Mouse (Mus musculus) myocyte (in vitro differentiated cells): Measurements from ENCODE around the gene Tmed5. TPM values are rescaled to one million over a fixed set of nuclear protein-coding genes. Genes with fewer than 3 reads are reported as not detected.

Source experiments
- H3K27me3 ChIP-seq: one replicate; pipeline ENCODE4 v1.6.1; 2011; ENCODE audit not compliant: control insufficient read depth, insufficient read depth, insufficient read length
- H3K36me3 ChIP-seq: one replicate; pipeline ENCODE4 v1.6.1; 2011; ENCODE audit not compliant: control insufficient read depth, insufficient read depth
- H3K4me2 ChIP-seq: one replicate; pipeline ENCODE4 v1.6.1; 2011; ENCODE audit warnings: low read depth, control low read depth
- H3K4me3 ChIP-seq: one replicate; pipeline ENCODE4 v1.5.1; 2011; ENCODE audit warnings: mild to moderate bottlenecking, control low read depth, moderate library complexity
- H3K79me2 ChIP-seq: one replicate; pipeline ENCODE4 v1.6.1; 2011; ENCODE audit not compliant: control insufficient read depth, insufficient read depth
- H3ac ChIP-seq: one replicate; pipeline ENCODE4 v1.6.1; 2011; ENCODE audit not compliant: control insufficient read depth, insufficient read length
- CEBPB ChIP-seq: IDR thresholded peaks from 2 replicates; pipeline ENCODE4 v1.6.1; 2011; ENCODE audit warnings: mild to moderate bottlenecking, moderate library complexity; ENCODE audit not compliant: poor library complexity, insufficient read depth, severe bottlenecking
- E2F4 ChIP-seq: IDR thresholded peaks from one replicate; pipeline ENCODE4 v1.6.1; 2011; ENCODE audit warnings: mild to moderate bottlenecking, control low read depth, moderate library complexity; ENCODE audit not compliant: insufficient read depth
- MAX ChIP-seq: IDR thresholded peaks from one replicate; pipeline ENCODE4 v1.6.1; 2011; ENCODE audit warnings: low read depth, mild to moderate bottlenecking, control low read depth
- MYOD1 ChIP-seq, 3 experiments: IDR thresholded peaks; one replicate each; pipeline ENCODE4 v1.6.1; 2011; ENCODE audit warnings: control low read depth in 2 of 3, low read depth in 2 of 3, mild to moderate bottlenecking in 2 of 3, moderate library complexity in 1 of 3; ENCODE audit not compliant: insufficient read length in 2 of 3, control insufficient read depth in 1 of 3
- MYOG ChIP-seq, 3 experiments: IDR thresholded peaks; one replicate each; pipeline ENCODE4 v1.6.1; 2011; ENCODE audit warnings: control low read depth in 2 of 3, low read depth in 2 of 3, mild to moderate bottlenecking in 2 of 3; ENCODE audit not compliant: insufficient read length in 2 of 3, control insufficient read depth in 1 of 3, insufficient read depth in 1 of 3
- POLR2A ChIP-seq: IDR thresholded peaks from one replicate; pipeline ENCODE4 v1.6.1; 2011; ENCODE audit warnings: low read depth, mild to moderate bottlenecking, control low read depth, moderate library complexity; ENCODE audit not compliant: insufficient read length
- POLR2AphosphoS2 ChIP-seq: IDR thresholded peaks from one replicate; pipeline ENCODE4 v1.6.1; 2011; ENCODE audit warnings: low read depth, control low read depth; ENCODE audit not compliant: insufficient read length
- REST ChIP-seq: IDR thresholded peaks from one replicate; pipeline ENCODE4 v1.6.1; 2011; ENCODE audit warnings: mild to moderate bottlenecking, control low read depth, moderate library complexity; ENCODE audit not compliant: insufficient read depth, insufficient read length
- SRF ChIP-seq: IDR thresholded peaks from one replicate; pipeline ENCODE4 v1.6.1; 2011; ENCODE audit warnings: low read depth; ENCODE audit not compliant: control insufficient read depth, insufficient read length
- TCF12 ChIP-seq: IDR thresholded peaks from one replicate; pipeline ENCODE4 v1.6.1; 2011; ENCODE audit warnings: mild to moderate bottlenecking, control low read depth; ENCODE audit not compliant: poor library complexity, insufficient read depth, severe bottlenecking
- TCF3 ChIP-seq: IDR thresholded peaks from one replicate; pipeline ENCODE4 v1.6.1; 2011; ENCODE audit warnings: low read depth, control low read depth; ENCODE audit not compliant: insufficient read length
- USF1 ChIP-seq: IDR thresholded peaks from one replicate; pipeline ENCODE4 v1.6.1; 2011; ENCODE audit warnings: low read depth, mild to moderate bottlenecking, control low read depth, moderate library complexity
- polyA plus RNA-seq: library from polyadenylated mRNA; unstranded; fragments of >200 nt; fragmentation: generic; extraction: Trizol; gene quantifications from one replicate; pipeline ENCODE4 v1.2.1, GENCODE M21; 2012; ENCODE audit warnings: missing spikeins

The Tmed5 gene
- polyA plus RNA-seq: 8.9 TPM

GRCm38 (mm10) chr5:108132441-108133243 is at the start of gene Tmed5, which contains the start of gene Ccdc18:
Gene Tmed5 (minus strand): TSS chr5:108132620.
Gene Ccdc18 (plus strand): TSS chr5:108132875.
- Histone ChIP-seq H3K27me3 (no peaks in the 10 kb centered on the region), H3K79me2 (peaks cover 25% of the 10 kb centered on the region), H3K36me3 (no peaks in the 10 kb centered on the region), H3K4me3 (peak within 1 kb of the TSS; percentile 76), H3ac (peak within 1 kb of the TSS; percentile 35), H3K4me2 (peak within 1 kb of the TSS; percentile 79)
- TF ChIP-seq POLR2A (peak; percentile 83), E2F4 (peak; percentile 89), CEBPB (no peak), POLR2AphosphoS2 (peak; percentile 81)

- Histone ChIP-seq H3ac (no peak overlapping the region), H3K79me2 (no peaks in the 10 kb centered on the region), H3K4me3 (no peak overlapping the region), H3K4me2 (no peak overlapping the region), H3K27me3 (no peaks in the 10 kb centered on the region), H3K36me3 (no peaks in the 10 kb centered on the region)
- TF ChIP-seq TCF3 (no peak), POLR2A (no peak), SRF (no peak), MYOG (IDR thresholded peaks at IDR 0.05; ENCODE audit: control insufficient read depth in 1 of 3, insufficient read depth in 1 of 3, insufficient read length in 2 of 3, low read depth in 2 of 3) (no peak), USF1 (no peak), MYOD1 (IDR thresholded peaks at IDR 0.05; ENCODE audit: control insufficient read depth in 1 of 3, insufficient read length in 2 of 3, low read depth in 2 of 3) (no peak), POLR2AphosphoS2 (no peak), MAX (no peak), REST (no peak), CEBPB (no peak), TCF12 (no peak), E2F4 (no peak)
These were observed 31.3 kb upstream of the Tmed5 start for GRCm38 (mm10) chr5:108163695-108164094.

GRCm38 (mm10) chr5:108160796-108161195 is 28.4 kb upstream of the Tmed5 start:
- no peaks in the 10 kb centered on the region for H3K79me2 ChIP-seq
- H3K27me3 ChIP-seq: no peaks in the 10 kb centered on the region
- H3K36me3 ChIP-seq: no peaks in the 10 kb centered on the region
- no peak overlapping the region for H3K4me2 ChIP-seq
- TF ChIP-seq TCF12 (no peak), REST (no peak), POLR2A (no peak)
- no peak overlapping the region for H3ac ChIP-seq
- no peak overlapping the region for H3K4me3 ChIP-seq

- H3K27me3 ChIP-seq: no peaks in the 10 kb centered on the region
- no peak overlapping the region for H3ac ChIP-seq
- H3K4me3 ChIP-seq: no peak overlapping the region
- no peaks in the 10 kb centered on the region for H3K79me2 ChIP-seq
- TF ChIP-seq MYOG (IDR thresholded peaks at IDR 0.05; ENCODE audit: control insufficient read depth in 1 of 3, insufficient read depth in 1 of 3, insufficient read length in 2 of 3, low read depth in 2 of 3) (no peak), MYOD1 (IDR thresholded peaks at IDR 0.05; ENCODE audit: control insufficient read depth in 1 of 3, insufficient read length in 2 of 3, low read depth in 2 of 3) (no peak), E2F4 (no peak), MAX (no peak), SRF (no peak), USF1 (no peak), REST (no peak), TCF3 (no peak), POLR2AphosphoS2 (no peak), POLR2A (no peak), CEBPB (no peak)
- no peak overlapping the region for H3K4me2 ChIP-seq
- H3K36me3 ChIP-seq: no peaks in the 10 kb centered on the region
These were observed 20.2 kb upstream of the Tmed5 start for GRCm38 (mm10) chr5:108152592-108152991.

GRCm38 (mm10) chr5:108131849-108132440 is 475 bp downstream of the Tmed5 start:
- Histone ChIP-seq H3K36me3 (peaks cover 2% of the 10 kb centered on the region), H3K27me3 (no peaks in the 10 kb centered on the region), H3K79me2 (peaks cover 25% of the 10 kb centered on the region), H3K4me2 (peak overlapping the region; percentile 63), H3K4me3 (peak overlapping the region; percentile 76), H3ac (peak overlapping the region; percentile 35)
- TF ChIP-seq MYOG (IDR thresholded peaks at IDR 0.05; ENCODE audit: control insufficient read depth in 1 of 3, insufficient read depth in 1 of 3, insufficient read length in 2 of 3, low read depth in 2 of 3): no peak
- peak; percentile 21 for TF ChIP-seq POLR2A
- TF ChIP-seq E2F4: no peak
- TF ChIP-seq SRF: no peak
- no peak for TF ChIP-seq MYOD1 (IDR thresholded peaks at IDR 0.05; ENCODE audit: control insufficient read depth in 1 of 3, insufficient read length in 2 of 3, low read depth in 2 of 3)
